Mouse (Mus musculus) embryonic facial prominence, embryonic 14.5 days (tissue): Measurements from ENCODE around the gene Oxld1. TPM values are rescaled to one million over a fixed set of nuclear protein-coding genes. Genes with fewer than 3 reads are reported as not detected.

Experiments used
- ATAC-seq: fragments of 200-750 bp; cut with Nextera tagmentation; 2 replicates; pipeline ENCODE4 v1.8.0; 2017; ENCODE audit warnings: low read depth, moderate number of reproducible peaks, moderate TSS enrichment
- DNase-seq: peaks from one replicate; pipeline ENCODE4 v3.0.0-alpha.2; 2015; ENCODE audit warnings: low spot score
- H3K27ac ChIP-seq: fragments of 300-500 bp; sonication (generic); replicated peaks from 2 replicates; pipeline ENCODE4 v1.5.1; 2014; ENCODE audit warnings: low read depth, mild to moderate bottlenecking, low read length, moderate library complexity
- H3K27me3 ChIP-seq: fragments of 300-500 bp; sonication (generic); replicated peaks from 2 replicates; pipeline ENCODE4 v1.6.1; 2014; ENCODE audit warnings: low read length; ENCODE audit not compliant: control insufficient read depth, insufficient read depth
- H3K36me3 ChIP-seq: fragments of 300-500 bp; sonication (generic); 2 replicates; pipeline ENCODE4 v1.6.1; 2014; ENCODE audit warnings: low read length, mixed read lengths; ENCODE audit not compliant: control insufficient read depth, insufficient read depth
- H3K4me1 ChIP-seq: fragments of 300-500 bp; sonication (generic); 2 replicates; pipeline ENCODE4 v1.6.1; 2014; ENCODE audit warnings: antibody characterized with exemption, low read length; ENCODE audit not compliant: control insufficient read depth, insufficient read depth
- H3K4me2 ChIP-seq: fragments of 300-500 bp; sonication (generic); 2 replicates; pipeline ENCODE4 v1.6.1; 2014; ENCODE audit warnings: low read depth, mild to moderate bottlenecking, low read length, moderate library complexity, mixed read lengths
- H3K4me3 ChIP-seq: fragments of 300-500 bp; sonication (generic); 2 replicates; pipeline ENCODE4 v1.5.1; 2014; ENCODE audit warnings: low read depth, mild to moderate bottlenecking, low read length
- H3K9ac ChIP-seq: fragments of 300-500 bp; sonication (generic); 2 replicates; pipeline ENCODE4 v1.6.1; 2014; ENCODE audit warnings: low read depth, mild to moderate bottlenecking, low read length, moderate library complexity, mixed read lengths
- H3K9me3 ChIP-seq: fragments of 300-500 bp; sonication (generic); 2 replicates; pipeline ENCODE4 v1.6.1; 2016; ENCODE audit warnings: low read length; ENCODE audit not compliant: control insufficient read depth
- WGBS: fragments of 180-500 bp; shearing (Covaris S2); extraction: QIAGEN DNeasy Blood & Tissue Kit; methylation state at CpG from one replicate; pipeline ENCODE4 v1.1.7; 2014; 5-methylcytosine and 5-hydroxymethylcytosine counted together
- polyA plus RNA-seq: library from polyadenylated mRNA; unstranded; fragments of >200 nt; fragmentation: Nextera tagmentation; extraction: Ambion mirVana; gene quantifications from 2 replicates; pipeline ENCODE4 v1.2.1, GENCODE M21; 2014

Gene Oxld1
- polyA plus RNA-seq, 1 experiment from 2014 or later: 15.3 TPM

GRCm38 (mm10) chr11:120452246-120452645 lies 5.6 kb downstream of the Oxld1 start:
- Histone ChIP-seq H3K4me1 (no peaks in the 10 kb centered on the region; the same call in 1 of the 2 replicates), H3K36me3 (no peaks in the 10 kb centered on the region), H3K9me3 (no peaks in the 10 kb centered on the region), H3K27me3 (no peaks in the 10 kb centered on the region), H3K4me2 (no peak overlapping the region), H3K4me3 (no peak overlapping the region), H3K9ac (no peak overlapping the region), H3K27ac (no peak overlapping the region)
- ATAC-seq (no peak), DNase-seq (no peak)
- 59% methylated on average over 3 of the region's 3 CpGs for WGBS

- no peak for ATAC-seq
- no peak overlapping the region for H3K9ac ChIP-seq
- H3K27ac ChIP-seq: no peak overlapping the region
- no peak for DNase-seq
- H3K9me3 ChIP-seq: no peaks in the 10 kb centered on the region
- H3K36me3 ChIP-seq: no peaks in the 10 kb centered on the region
- H3K4me1 ChIP-seq: no peaks in the 10 kb centered on the region
- H3K27me3 ChIP-seq: no peaks in the 10 kb centered on the region
- no peak overlapping the region for H3K4me2 ChIP-seq
- no peak overlapping the region for H3K4me3 ChIP-seq
- 65% methylated on average over 7 of the region's 7 CpGs for WGBS
Observed at GRCm38 (mm10) chr11:120447179-120447578, 10.7 kb downstream of the Oxld1 start.

GRCm38 (mm10) chr11:120445475-120445874 lies 12.4 kb downstream of the Oxld1 start:
- DNase-seq (no peak), ATAC-seq (no peak)
- Histone ChIP-seq H3K4me1 (no peaks in the 10 kb centered on the region), H3K9ac (no peak overlapping the region), H3K27me3 (no peaks in the 10 kb centered on the region), H3K4me3 (no peak overlapping the region), H3K27ac (no peak overlapping the region), H3K4me2 (no peak overlapping the region), H3K9me3 (no peaks in the 10 kb centered on the region), H3K36me3 (no peaks in the 10 kb centered on the region)
- 88% methylated on average over 3 of the region's 3 CpGs for WGBS

GRCm38 (mm10) chr11:120444106-120444505 lies 13.8 kb downstream of the Oxld1 start:
- no peaks in the 10 kb centered on the region for H3K9me3 ChIP-seq
- no peaks in the 10 kb centered on the region for H3K36me3 ChIP-seq
- 64% methylated on average over 6 of the region's 6 CpGs for WGBS
- DNase-seq (no peak), ATAC-seq (no peak)
- no peak overlapping the region for H3K4me2 ChIP-seq
- H3K27me3 ChIP-seq: no peaks in the 10 kb centered on the region
- no peak overlapping the region for H3K4me3 ChIP-seq
- no peaks in the 10 kb centered on the region for H3K4me1 ChIP-seq
- H3K9ac ChIP-seq: no peak overlapping the region
- H3K27ac ChIP-seq: no peak overlapping the region

GRCm38 (mm10) chr11:120442765-120443280 lies 15.0 kb downstream of the Oxld1 start:
- no peak overlapping the region for H3K27ac ChIP-seq
- H3K4me2 ChIP-seq: no peak overlapping the region
- H3K27me3 ChIP-seq: no peaks in the 10 kb centered on the region
- H3K9me3 ChIP-seq: no peaks in the 10 kb centered on the region
- H3K4me1 ChIP-seq: no peaks in the 10 kb centered on the region
- H3K4me3 ChIP-seq: no peak overlapping the region
- ATAC-seq (no peak), DNase-seq (no peak)
- no peak overlapping the region for H3K9ac ChIP-seq
- 84% methylated on average over 3 of the region's 3 CpGs for WGBS
- H3K36me3 ChIP-seq: no peaks in the 10 kb centered on the region

- Histone ChIP-seq H3K27ac (no peak within 1 kb of the TSS), H3K4me1 (no peaks in the 10 kb centered on the region), H3K4me3 (no peak within 1 kb of the TSS), H3K9ac (no peak within 1 kb of the TSS), H3K9me3 (no peaks in the 10 kb centered on the region), H3K27me3 (no peaks in the 10 kb centered on the region), H3K4me2 (no peak within 1 kb of the TSS), H3K36me3 (no peaks in the 10 kb centered on the region)
- ATAC-seq (no peak), DNase-seq (no peak)
- 96% methylated on average over 3 of the region's 3 CpGs for WGBS
Observed at GRCm38 (mm10) chr11:120442344-120442743, 15.5 kb downstream of the Oxld1 start, which contains the start of gene Tspan10. Tspan10 (plus strand) TSS chr11:120442644.

- peak overlapping the region; percentile 99 for H3K4me3 ChIP-seq
- H3K27me3 ChIP-seq: no peaks in the 10 kb centered on the region
- H3K4me2 ChIP-seq: peak overlapping the region; percentile 75
- H3K9ac ChIP-seq: peak overlapping the region; percentile 97
- peak overlapping the region; percentile 76 for H3K27ac ChIP-seq
- H3K4me1 ChIP-seq: peaks cover 11% of the 10 kb centered on the region
- DNase-seq: peak; percentile 24
- H3K36me3 ChIP-seq: peaks cover 24% of the 10 kb centered on the region
- 24% methylated on average over 12 of the region's 12 CpGs for WGBS
- no peak for ATAC-seq
- H3K9me3 ChIP-seq: no peaks in the 10 kb centered on the region
Observed at GRCm38 (mm10) chr11:120437857-120438385, 19.9 kb downstream of the Oxld1 start.

- Histone ChIP-seq H3K9me3 (no peaks in the 10 kb centered on the region), H3K36me3 (peaks cover 30% of the 10 kb centered on the region), H3K27me3 (no peaks in the 10 kb centered on the region), H3K9ac (peak within 1 kb of the TSS; percentile 97), H3K4me1 (peaks cover 11% of the 10 kb centered on the region), H3K27ac (peak within 1 kb of the TSS; percentile 76), H3K4me3 (peak within 1 kb of the TSS; percentile 99), H3K4me2 (peak within 1 kb of the TSS; percentile 75)
- ATAC-seq (peak; percentile 92), DNase-seq (peak; percentile 92)
- WGBS: under 1% methylated on average over 38 of the region's 77 CpGs
Observed at GRCm38 (mm10) chr11:120437152-120437856, 20.6 kb downstream of the Oxld1 start, which contains the start of gene Nploc4. Nploc4 (minus strand) TSS chr11:120437708.
